Mouse (Mus musculus) liver, embryonic 14.5 days (tissue): Measurements from ENCODE around the gene Adamts12.

Experiments
- CTCF ChIP-seq: IDR thresholded peaks from 2 replicates; pipeline ENCODE4 v1.5.1; 2016; ENCODE audit warnings: antibody characterized with exemption, low read depth, control low read depth
- EP300 ChIP-seq: IDR thresholded peaks from 2 replicates; pipeline ENCODE4 v1.6.1; 2016; ENCODE audit warnings: antibody characterized with exemption, low read depth

- TF ChIP-seq CTCF (no peak), EP300 (no peak)
These were observed 291.3 kb downstream of the Adamts12 start for GRCm38 (mm10) chr15:11355865-11356264.
